Mouse (Mus musculus) cortical plate, adult 2 months (tissue): ENCODE measurements around the gene Dock11.

ENCODE experiments used
- CTCF ChIP-seq: fragments of 200-500 bp; IDR thresholded peaks from 2 replicates; pipeline ENCODE4 v1.5.1; 2011; ENCODE audit warnings: mild to moderate bottlenecking, control low read depth, low read length; ENCODE audit not compliant: insufficient read depth; ENCODE audit errors: extremely low read depth
- POLR2A ChIP-seq: fragments of 200-500 bp; IDR thresholded peaks from 2 replicates; pipeline ENCODE4 v1.6.1; 2011; ENCODE audit warnings: mild to moderate bottlenecking, low read length, control low read depth; ENCODE audit not compliant: insufficient read depth; ENCODE audit errors: extremely low read depth

DNA sequence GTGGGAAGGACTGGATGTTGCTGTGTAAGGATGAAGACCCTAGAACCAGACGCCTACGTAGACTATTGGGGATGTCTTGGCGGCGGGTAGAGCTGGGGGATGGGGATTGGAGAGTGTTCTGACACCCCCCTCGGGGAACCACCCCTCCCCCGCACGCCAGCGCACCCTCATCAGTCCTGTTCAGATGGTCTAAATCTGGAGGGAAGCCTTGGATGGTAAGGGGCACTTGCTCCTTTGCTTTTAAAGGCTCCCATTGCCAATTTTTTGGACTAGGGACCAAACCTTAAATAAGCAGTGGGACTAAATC lies 1.1 kb downstream of the Dock11 start:
- TF ChIP-seq CTCF, result no peak
- TF ChIP-seq POLR2A, result no peak
